Mouse (Mus musculus) myocyte (in vitro differentiated cells): ENCODE measurements around the gene Kcnk6. TPM values are rescaled to one million over a fixed set of nuclear protein-coding genes. Genes with fewer than 3 reads are reported as not detected.

Experiments used
- H3K27me3 ChIP-seq: one replicate; pipeline ENCODE4 v1.6.1; 2011; ENCODE audit not compliant: control insufficient read depth, insufficient read depth, insufficient read length
- H3K36me3 ChIP-seq: one replicate; pipeline ENCODE4 v1.6.1; 2011; ENCODE audit not compliant: control insufficient read depth, insufficient read depth
- H3K4me2 ChIP-seq: one replicate; pipeline ENCODE4 v1.6.1; 2011; ENCODE audit warnings: low read depth, control low read depth
- H3K4me3 ChIP-seq: one replicate; pipeline ENCODE4 v1.5.1; 2011; ENCODE audit warnings: mild to moderate bottlenecking, control low read depth, moderate library complexity
- H3K79me2 ChIP-seq: one replicate; pipeline ENCODE4 v1.6.1; 2011; ENCODE audit not compliant: control insufficient read depth, insufficient read depth
- H3ac ChIP-seq: one replicate; pipeline ENCODE4 v1.6.1; 2011; ENCODE audit not compliant: control insufficient read depth, insufficient read length
- CEBPB ChIP-seq: IDR thresholded peaks from 2 replicates; pipeline ENCODE4 v1.6.1; 2011; ENCODE audit warnings: mild to moderate bottlenecking, moderate library complexity; ENCODE audit not compliant: poor library complexity, insufficient read depth, severe bottlenecking
- E2F4 ChIP-seq: IDR thresholded peaks from one replicate; pipeline ENCODE4 v1.6.1; 2011; ENCODE audit warnings: mild to moderate bottlenecking, control low read depth, moderate library complexity; ENCODE audit not compliant: insufficient read depth
- MAX ChIP-seq: IDR thresholded peaks from one replicate; pipeline ENCODE4 v1.6.1; 2011; ENCODE audit warnings: low read depth, mild to moderate bottlenecking, control low read depth
- MYOD1 ChIP-seq, 3 experiments: IDR thresholded peaks; one replicate each; pipeline ENCODE4 v1.6.1; 2011; ENCODE audit warnings: control low read depth in 2 of 3, low read depth in 2 of 3, mild to moderate bottlenecking in 2 of 3, moderate library complexity in 1 of 3; ENCODE audit not compliant: insufficient read length in 2 of 3, control insufficient read depth in 1 of 3
- MYOG ChIP-seq, 3 experiments: IDR thresholded peaks; one replicate each; pipeline ENCODE4 v1.6.1; 2011; ENCODE audit warnings: control low read depth in 2 of 3, low read depth in 2 of 3, mild to moderate bottlenecking in 2 of 3; ENCODE audit not compliant: insufficient read length in 2 of 3, control insufficient read depth in 1 of 3, insufficient read depth in 1 of 3
- POLR2A ChIP-seq: IDR thresholded peaks from one replicate; pipeline ENCODE4 v1.6.1; 2011; ENCODE audit warnings: low read depth, mild to moderate bottlenecking, control low read depth, moderate library complexity; ENCODE audit not compliant: insufficient read length
- POLR2AphosphoS2 ChIP-seq: IDR thresholded peaks from one replicate; pipeline ENCODE4 v1.6.1; 2011; ENCODE audit warnings: low read depth, control low read depth; ENCODE audit not compliant: insufficient read length
- REST ChIP-seq: IDR thresholded peaks from one replicate; pipeline ENCODE4 v1.6.1; 2011; ENCODE audit warnings: mild to moderate bottlenecking, control low read depth, moderate library complexity; ENCODE audit not compliant: insufficient read depth, insufficient read length
- SRF ChIP-seq: IDR thresholded peaks from one replicate; pipeline ENCODE4 v1.6.1; 2011; ENCODE audit warnings: low read depth; ENCODE audit not compliant: control insufficient read depth, insufficient read length
- TCF12 ChIP-seq: IDR thresholded peaks from one replicate; pipeline ENCODE4 v1.6.1; 2011; ENCODE audit warnings: mild to moderate bottlenecking, control low read depth; ENCODE audit not compliant: poor library complexity, insufficient read depth, severe bottlenecking
- TCF3 ChIP-seq: IDR thresholded peaks from one replicate; pipeline ENCODE4 v1.6.1; 2011; ENCODE audit warnings: low read depth, control low read depth; ENCODE audit not compliant: insufficient read length
- USF1 ChIP-seq: IDR thresholded peaks from one replicate; pipeline ENCODE4 v1.6.1; 2011; ENCODE audit warnings: low read depth, mild to moderate bottlenecking, control low read depth, moderate library complexity
- polyA plus RNA-seq: library from polyadenylated mRNA; unstranded; fragments of >200 nt; fragmentation: generic; extraction: Trizol; gene quantifications from one replicate; pipeline ENCODE4 v1.2.1, GENCODE M21; 2012; ENCODE audit warnings: missing spikeins

The Kcnk6 gene
- polyA plus RNA-seq, 1 experiment: 0.01 TPM

DNA sequence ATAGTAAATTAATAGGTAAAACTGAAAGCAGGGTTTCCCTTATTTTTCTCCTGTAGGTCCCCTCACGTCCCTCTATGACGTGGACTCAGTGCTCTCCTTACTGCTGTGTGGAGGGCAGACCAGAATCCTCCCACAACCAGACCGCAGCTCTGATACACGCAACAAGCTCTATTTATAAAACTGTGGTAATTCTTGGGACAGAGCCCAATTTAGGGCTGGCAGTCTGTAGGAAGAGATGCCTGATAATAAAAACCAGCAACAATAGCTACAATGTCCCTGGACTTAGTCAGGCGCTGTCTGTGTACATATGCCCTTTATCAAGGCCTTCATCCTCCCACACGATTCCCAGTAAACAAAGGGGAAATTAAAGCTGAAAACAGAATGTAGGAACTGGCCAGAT lies 1.4 kb upstream of the Kcnk6 start:
- peaks cover 1% of the 10 kb centered on the region for H3K79me2 ChIP-seq
- peak overlapping the region; percentile 57 for H3K4me2 ChIP-seq
- no peak overlapping the region for H3ac ChIP-seq
- no peak overlapping the region for H3K4me3 ChIP-seq
- H3K36me3 ChIP-seq: no peaks in the 10 kb centered on the region
- no peak for TF ChIP-seq SRF
- no peak for TF ChIP-seq MYOG (IDR thresholded peaks at IDR 0.05; ENCODE audit: control insufficient read depth in 1 of 3, insufficient read depth in 1 of 3, insufficient read length in 2 of 3, low read depth in 2 of 3)
- no peak for TF ChIP-seq TCF3
- TF ChIP-seq USF1: no peak
- no peak for TF ChIP-seq CEBPB
- no peak for TF ChIP-seq POLR2A
- TF ChIP-seq REST: no peak
- TF ChIP-seq E2F4: no peak
- no peak for TF ChIP-seq MAX
- no peak for TF ChIP-seq MYOD1 (IDR thresholded peaks at IDR 0.05; ENCODE audit: control insufficient read depth in 1 of 3, insufficient read length in 2 of 3, low read depth in 2 of 3)
- TF ChIP-seq TCF12: no peak
- TF ChIP-seq POLR2AphosphoS2: no peak
- no peaks in the 10 kb centered on the region for H3K27me3 ChIP-seq

GRCm38 (mm10) chr7:29231517-29231916 lies 798 bp downstream of the Kcnk6 start:
- no peaks in the 10 kb centered on the region for H3K36me3 ChIP-seq
- no peak overlapping the region for H3K4me3 ChIP-seq
- no peak for TF ChIP-seq SRF
- TF ChIP-seq TCF12: no peak
- no peaks in the 10 kb centered on the region for H3K27me3 ChIP-seq
- no peak overlapping the region for H3ac ChIP-seq
- H3K79me2 ChIP-seq: no peaks in the 10 kb centered on the region
- H3K4me2 ChIP-seq: no peak overlapping the region

GRCm38 (mm10) chr7:29230560-29230959 lies 1.8 kb downstream of the Kcnk6 start:
- Histone ChIP-seq H3K4me3 (no peak overlapping the region), H3K79me2 (no peaks in the 10 kb centered on the region), H3ac (no peak overlapping the region), H3K27me3 (no peaks in the 10 kb centered on the region), H3K4me2 (no peak overlapping the region), H3K36me3 (no peaks in the 10 kb centered on the region)
- TF ChIP-seq MAX (no peak), TCF12 (no peak), E2F4 (no peak), TCF3 (no peak), CEBPB (no peak), POLR2A (no peak), REST (no peak), USF1 (no peak), SRF (no peak), MYOG (IDR thresholded peaks at IDR 0.05; ENCODE audit: control insufficient read depth in 1 of 3, insufficient read depth in 1 of 3, insufficient read length in 2 of 3, low read depth in 2 of 3) (no peak), MYOD1 (IDR thresholded peaks at IDR 0.05; ENCODE audit: control insufficient read depth in 1 of 3, insufficient read length in 2 of 3, low read depth in 2 of 3) (no peak)

DNA sequence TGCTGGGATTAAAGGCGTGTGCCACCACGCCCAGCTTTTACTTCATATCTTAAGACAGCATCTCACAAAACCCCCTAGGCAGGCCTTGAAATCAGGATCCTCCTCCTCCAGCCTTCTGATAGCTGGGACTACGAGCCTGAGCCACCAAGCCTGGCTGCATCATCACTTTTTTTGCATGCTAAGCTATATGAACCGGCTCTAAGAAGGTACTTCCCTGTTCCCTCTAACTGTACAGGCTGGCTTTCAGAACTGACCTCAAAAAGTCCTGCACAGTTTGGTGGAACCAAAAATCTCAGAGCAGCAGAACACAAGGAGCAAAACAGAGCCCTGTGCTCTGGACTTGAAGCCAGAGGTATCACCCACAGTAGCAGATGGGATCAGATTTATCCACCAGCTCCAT lies 4.1 kb downstream of the Kcnk6 start:
- Histone ChIP-seq H3K79me2 (no peaks in the 10 kb centered on the region), H3K36me3 (no peaks in the 10 kb centered on the region), H3ac (no peak overlapping the region), H3K4me2 (no peak overlapping the region), H3K27me3 (no peaks in the 10 kb centered on the region), H3K4me3 (no peak overlapping the region)
- TF ChIP-seq TCF3 (no peak), CEBPB (no peak), TCF12 (no peak), POLR2AphosphoS2 (no peak), REST (no peak), MAX (no peak), POLR2A (no peak), MYOD1 (IDR thresholded peaks at IDR 0.05; ENCODE audit: control insufficient read depth in 1 of 3, insufficient read length in 2 of 3, low read depth in 2 of 3) (no peak), MYOG (IDR thresholded peaks at IDR 0.05; ENCODE audit: control insufficient read depth in 1 of 3, insufficient read depth in 1 of 3, insufficient read length in 2 of 3, low read depth in 2 of 3) (no peak), E2F4 (no peak), USF1 (no peak), SRF (no peak)

DNA sequence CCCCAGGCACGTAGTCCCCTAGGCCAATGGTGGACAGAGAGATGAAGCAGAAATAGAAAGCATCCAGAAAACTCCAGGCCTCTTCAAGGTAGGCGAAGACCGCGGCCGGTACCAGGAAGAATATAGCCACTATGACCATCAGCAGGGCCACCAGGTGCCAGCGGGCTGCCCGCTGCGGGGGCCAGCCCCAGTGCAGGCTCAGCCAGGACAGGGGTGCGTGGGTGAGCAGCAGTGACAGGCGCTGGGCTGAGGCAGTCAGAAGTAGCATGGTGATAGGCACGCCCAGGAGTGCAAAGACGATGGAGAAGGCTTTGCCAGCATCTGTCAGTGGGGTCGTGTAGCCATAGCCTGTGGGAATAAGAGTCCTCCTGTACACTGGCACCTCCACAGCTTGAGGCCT lies 6.8 kb downstream of the Kcnk6 start:
- Histone ChIP-seq H3K36me3 (no peaks in the 10 kb centered on the region), H3K79me2 (no peaks in the 10 kb centered on the region), H3K4me3 (no peak overlapping the region), H3K4me2 (no peak overlapping the region), H3K27me3 (no peaks in the 10 kb centered on the region), H3ac (no peak overlapping the region)
- no peak for TF ChIP-seq TCF3
- no peak for TF ChIP-seq USF1
- no peak for TF ChIP-seq CEBPB
- no peak for TF ChIP-seq TCF12
- TF ChIP-seq POLR2AphosphoS2: no peak
- TF ChIP-seq E2F4: no peak
- TF ChIP-seq REST: no peak
- no peak for TF ChIP-seq MYOG (IDR thresholded peaks at IDR 0.05; ENCODE audit: control insufficient read depth in 1 of 3, insufficient read depth in 1 of 3, insufficient read length in 2 of 3, low read depth in 2 of 3)
- no peak for TF ChIP-seq POLR2A
- TF ChIP-seq SRF: no peak
- TF ChIP-seq MAX: no peak
- TF ChIP-seq MYOD1 (IDR thresholded peaks at IDR 0.05; ENCODE audit: control insufficient read depth in 1 of 3, insufficient read length in 2 of 3, low read depth in 2 of 3): no peak
